Mouse (Mus musculus): ENCODE results near the gene Mturn.

DNA sequence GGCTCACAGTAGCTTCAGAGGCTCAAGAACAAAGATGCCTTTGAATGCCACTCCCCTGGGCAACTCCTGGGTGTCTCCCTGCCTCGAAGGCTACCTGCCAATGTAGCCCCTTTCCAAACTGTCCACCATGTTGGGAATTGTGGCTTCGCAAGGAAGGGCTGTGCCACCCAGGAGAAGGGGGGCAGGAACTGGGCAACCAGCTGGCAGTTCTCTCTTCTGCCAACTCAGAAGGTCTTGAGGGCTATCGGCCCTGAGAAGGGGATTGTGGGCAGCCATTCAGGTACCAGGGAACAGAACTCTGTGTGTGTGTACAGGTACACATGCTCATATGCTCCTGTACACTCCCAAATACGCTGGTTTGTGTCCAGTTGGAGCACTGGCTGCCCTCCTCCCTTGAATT, 2.7 kb downstream of the Mturn start:
- TF ChIP-seq POLR2A (IDR thresholded peaks at IDR 0.05; ENCODE audit: low read depth, low read length) (no peak), CTCF (conservative IDR thresholded peaks at IDR 0.05; ENCODE audit: insufficient read depth, insufficient read length, low read depth, low read length) (no peak)

Measured in kidney, adult 2 months (tissue).